Mouse (Mus musculus) heart, adult 2 months (tissue): Measurements from ENCODE around the gene Luc7l3. TPM values are rescaled to one million over a fixed set of nuclear protein-coding genes. Genes with fewer than 3 reads are reported as not detected.

Source experiments
- DNase-seq, 2 experiments: peaks; one replicate each; pipeline ENCODE4 v3.0.0; 2021
- H3K27ac ChIP-seq: fragments of 200-600 bp; 2 replicates; pipeline ENCODE4 v1.8.1; 2022
- H3K27me3 ChIP-seq: fragments of 200-500 bp; 2 replicates; pipeline ENCODE4 v1.6.1; 2012; ENCODE audit warnings: mild to moderate bottlenecking, low read length, inconsistent platforms, mixed read lengths; ENCODE audit not compliant: control insufficient read depth, insufficient read depth
- H3K36me3 ChIP-seq: fragments of 200-500 bp; 2 replicates; pipeline ENCODE4 v1.6.1; 2012; ENCODE audit warnings: low read length, inconsistent platforms; ENCODE audit not compliant: control insufficient read depth, insufficient read depth
- H3K4me1 ChIP-seq: fragments of 200-500 bp; 2 replicates; pipeline ENCODE4 v1.6.1; 2011; ENCODE audit warnings: low read length; ENCODE audit not compliant: control insufficient read depth, insufficient read depth
- H3K4me3 ChIP-seq: fragments of 200-600 bp; 2 replicates; pipeline ENCODE4 v1.8.1; 2022
- H3K79me2 ChIP-seq: fragments of 200-500 bp; replicated peaks from 2 replicates; pipeline ENCODE4 v1.6.1; 2012; ENCODE audit warnings: mild to moderate bottlenecking, inconsistent platforms, low read length, moderate library complexity, mixed read lengths; ENCODE audit not compliant: control insufficient read depth, insufficient read depth
- H3K9ac ChIP-seq: fragments of 200-500 bp; 2 replicates; pipeline ENCODE4 v1.6.1; 2012; ENCODE audit warnings: low read depth, mild to moderate bottlenecking, control low read depth, inconsistent platforms, low read length, mixed read lengths
- CTCF ChIP-seq: fragments of 200-600 bp; IDR thresholded peaks from 2 replicates; pipeline ENCODE4 v1.8.1; 2022; ENCODE audit warnings: antibody characterized with exemption, mild to moderate bottlenecking, moderate library complexity
- EP300 ChIP-seq: fragments of 200-500 bp; IDR thresholded peaks from 2 replicates; pipeline ENCODE4 v1.6.1; 2011; ENCODE audit warnings: low read depth, low read length, control low read depth; ENCODE audit not compliant: insufficient read depth
- POLR2A ChIP-seq: fragments of 200-500 bp; IDR thresholded peaks from 2 replicates; pipeline ENCODE4 v1.6.1; 2011; ENCODE audit warnings: mild to moderate bottlenecking, low read depth, low read length, control low read depth; ENCODE audit not compliant: insufficient read depth
- WGBS: fragments of 180-500 bp; shearing (Covaris S2); methylation state at CpG from one replicate; pipeline ENCODE4 v1.1.7; 2018; 5-methylcytosine and 5-hydroxymethylcytosine counted together
- intact Hi-C: fragments of 180-260 bp; cut with DNase I; formaldehyde crosslinking; loops from one replicate; pipeline ENCODE4 v1.15.1; 2025
- polyA plus RNA-seq: library from polyadenylated mRNA; depleted of rRNA; stranded (reverse); fragments of >200 nt; gene quantifications from 2 replicates; pipeline ENCODE4 v1.2.3, GENCODE M21; 2012
- total RNA-seq, 2 experiments: library from RNA; stranded (reverse); gene quantifications; 2 replicates each; pipeline ENCODE4 v1.2.3; 2021

The Luc7l3 gene
- total and polyA plus RNA-seq, 3 experiments = 8.1 to 36.0 (median 32.1) TPM

GRCm38 (mm10) chr11:94326961-94327411, 5.2 kb upstream of the Luc7l3 start:
- H3K27me3 ChIP-seq = no peaks in the 10 kb centered on the region
- WGBS = 5% methylated on average over 10 of the region's 10 CpGs
- peaks cover 4% of the 10 kb centered on the region; the same call in 1 of the 2 replicates for H3K79me2 ChIP-seq
- TF ChIP-seq POLR2A (no peak), EP300 (no peak), CTCF (no peak)
- H3K4me1 ChIP-seq = peaks cover 11% of the 10 kb centered on the region
- intact Hi-C loops = loop anchor here (5.0 kb wide), 1 partner anchor 220 kb away; the partner anchor contains the start of gene Rsad1
- H3K4me3 ChIP-seq = peak overlapping the region; percentile 78; the same call in 1 of the 2 replicates
- peak overlapping the region; percentile 99 for H3K27ac ChIP-seq
- H3K36me3 ChIP-seq = peaks cover 26% of the 10 kb centered on the region
- peak in 1 of 2 experiments; percentile 37 for DNase-seq
- H3K9ac ChIP-seq = peak overlapping the region; percentile 70

GRCm38 (mm10) chr11:94324618-94325017, 2.8 kb upstream of the Luc7l3 start:
- no peak overlapping the region for H3K9ac ChIP-seq
- H3K4me1 ChIP-seq = peaks cover 6% of the 10 kb centered on the region
- WGBS = 84% methylated on average over 5 of the region's 5 CpGs
- TF ChIP-seq EP300 (no peak), POLR2A (no peak), CTCF (no peak)
- H3K79me2 ChIP-seq = peaks cover 7% of the 10 kb centered on the region
- intact Hi-C loops = loop anchor here (5.0 kb wide), 2 partner anchors 112 to 223 kb away; partner anchors contain the start of genes Rsad1 and Tob1
- no peak overlapping the region for H3K4me3 ChIP-seq
- H3K27me3 ChIP-seq = no peaks in the 10 kb centered on the region
- H3K27ac ChIP-seq = no peak overlapping the region
- peaks cover 16% of the 10 kb centered on the region for H3K36me3 ChIP-seq
- DNase-seq = no peak

GRCm38 (mm10) chr11:94323271-94323925, 1.6 kb upstream of the Luc7l3 start:
- H3K9ac ChIP-seq = no peak overlapping the region
- 81% methylated on average over 5 of the region's 5 CpGs for WGBS

GRCm38 (mm10) chr11:94322636-94323035, 848 bp upstream of the Luc7l3 start:
- peak overlapping the region; percentile 83 for H3K4me3 ChIP-seq
- 50% methylated on average over 5 of the region's 5 CpGs for WGBS
- no peak for DNase-seq

More at GRCm38 (mm10) chr11:94323271-94323925, 1.6 kb upstream of the Luc7l3 start:
- DNase-seq = no peak
- H3K4me1 ChIP-seq = peaks cover 4% of the 10 kb centered on the region
- H3K4me3 ChIP-seq = no peak overlapping the region
- H3K27ac ChIP-seq = no peak overlapping the region
- peaks cover 10% of the 10 kb centered on the region for H3K79me2 ChIP-seq
- TF ChIP-seq EP300 (no peak), POLR2A (no peak), CTCF (no peak)
- peaks cover 20% of the 10 kb centered on the region for H3K36me3 ChIP-seq
- intact Hi-C loops = loop anchor here (5.0 kb wide), 1 partner anchor 111 kb away; the partner anchor contains the start of gene Tob1
- no peaks in the 10 kb centered on the region for H3K27me3 ChIP-seq

GRCm38 (mm10) chr11:94320969-94321930, 538 bp downstream of the Luc7l3 start:
- WGBS = under 1% methylated on average over 67 of the region's 67 CpGs
- TF ChIP-seq CTCF (no peak), POLR2A (no peak), EP300 (0 out of 2 replicates have a peak, but pooled peaks have one; percentile 18)
- Histone ChIP-seq H3K36me3 (peaks cover 35% of the 10 kb centered on the region), H3K27me3 (no peaks in the 10 kb centered on the region), H3K27ac (peak overlapping the region; percentile 90), H3K79me2 (peaks cover 15% of the 10 kb centered on the region), H3K4me3 (peak overlapping the region; percentile 83), H3K9ac (peak overlapping the region; percentile 96), H3K4me1 (peaks cover 2% of the 10 kb centered on the region)
- intact Hi-C loops = loop anchor here (5.0 kb wide), 1 partner anchor 109 kb away; the partner anchor contains the start of gene Tob1
- DNase-seq = no peak

More at GRCm38 (mm10) chr11:94322636-94323035, 848 bp upstream of the Luc7l3 start:
- no peak overlapping the region for H3K9ac ChIP-seq
- peaks cover 4% of the 10 kb centered on the region for H3K4me1 ChIP-seq
- TF ChIP-seq EP300 (no peak), CTCF (no peak)
- intact Hi-C loops = loop anchor here (5.0 kb wide), 1 partner anchor 110 kb away; the partner anchor contains the start of gene Tob1
- H3K27me3 ChIP-seq = no peaks in the 10 kb centered on the region
- peak overlapping the region; percentile 90 for H3K27ac ChIP-seq
- peaks cover 27% of the 10 kb centered on the region for H3K36me3 ChIP-seq
- peaks cover 13% of the 10 kb centered on the region for H3K79me2 ChIP-seq
